Mouse (Mus musculus) G1E (cell line): ENCODE measurements around the gene Cisd3.

Source experiments
- CTCF ChIP-seq: IDR thresholded peaks from 2 replicates; pipeline ENCODE4 v1.5.1; 2012; ENCODE audit warnings: low read depth, low read length, inconsistent platforms, mixed read lengths
- GATA1 ChIP-seq: IDR thresholded peaks from 2 replicates; pipeline ENCODE4 v1.6.1; 2012; ENCODE audit warnings: borderline replicate concordance, low read length, inconsistent platforms, mixed read lengths
- TAL1 ChIP-seq: conservative IDR thresholded peaks from 2 replicates; pipeline ENCODE4 v1.6.1; 2012; ENCODE audit warnings: low read depth, low read length, inconsistent platforms, mixed read lengths

- no peak for TF ChIP-seq GATA1
- TF ChIP-seq CTCF: no peak
- no peak for TF ChIP-seq TAL1
These were observed 33.4 kb downstream of the Cisd3 start for GRCm38 (mm10) chr11:97719041-97719440.
